Comparison of ENCODE assay signal across 21 mouse cellular contexts in the genomic region with DNA sequence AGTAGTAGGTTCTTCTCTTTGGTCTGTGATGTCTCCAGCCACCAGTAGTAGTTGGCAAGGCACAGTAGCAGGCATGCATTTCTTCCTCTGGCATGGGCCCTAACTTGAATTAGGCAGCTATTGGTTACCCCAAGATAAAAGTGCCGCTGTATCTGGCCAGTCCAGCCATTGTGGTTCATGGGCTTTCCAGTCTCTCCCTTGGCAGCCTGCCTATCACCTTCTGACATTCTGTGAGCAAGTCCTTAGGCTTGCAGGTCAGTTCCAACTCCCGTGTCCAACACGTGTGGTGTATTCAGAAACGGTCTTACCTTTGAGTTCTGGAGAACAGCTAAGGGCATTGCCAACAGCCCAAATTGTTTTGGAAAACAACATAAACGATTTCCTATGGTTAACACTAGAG. TPM values are rescaled to one million over a fixed set of nuclear protein-coding genes. Genes with fewer than 3 reads are reported as not detected.
DNase-seq lines count a peak whose midpoint lies in the region; ATAC-seq and TF ChIP-seq lines count a peak whose summit lies in the region.
"Had no signal": no experiment of that assay in that cellular context is flagged by ENCODE, and none has a peak within 500 bp of the region (broad histone marks: within the 10 kb centered on the region; RNA-seq: fewer than 3 reads in every experiment).

No protein-coding gene starts in this region.

- no peak for TF ChIP-seq CTCF in intestine, postnatal 0 days (IDR thresholded peaks at IDR 0.05; ENCODE audit: low read depth)

- 71% methylated on average over 5 of the region's 5 CpGs for WGBS in heart, embryonic 11.5 days (ENCODE audit: insufficient replicate concordance)
- 37% methylated on average over 5 of the region's 5 CpGs for WGBS in heart, embryonic 16.5 days
- WGBS in midbrain, embryonic 15.5 days: 90% methylated on average over 5 of the region's 5 CpGs
- 85% methylated on average over 5 of the region's 5 CpGs for WGBS in intestine, postnatal 0 days

- no peaks in the 10 kb centered on the region for H3K27me3 ChIP-seq in heart, embryonic 11.5 days (ENCODE audit: control insufficient read depth, insufficient read depth, low read length)
- H3K27me3 ChIP-seq in heart, embryonic 16.5 days (ENCODE audit: control insufficient read depth, insufficient read depth, low read length): no peaks in the 10 kb centered on the region
- H3K27me3 ChIP-seq in midbrain, embryonic 15.5 days (replicated peaks): peaks cover 4% of the 10 kb centered on the region
- 0 out of 2 replicates have a peak, but pooled peaks cover 3% of the 10 kb centered on the region for H3K27me3 ChIP-seq in intestine, postnatal 0 days (replicated peaks; ENCODE audit: control insufficient read depth, insufficient read depth, low read length)
- H3K27me3 ChIP-seq: heart, embryonic 15.5 days; stomach, embryonic 15.5 days had no signal

- no peak overlapping the region for H3K27ac ChIP-seq in heart, embryonic 11.5 days (ENCODE audit: low read depth, low read length)
- no peak overlapping the region for H3K27ac ChIP-seq in heart, embryonic 16.5 days (ENCODE audit: low read length)
- no peak overlapping the region for H3K27ac ChIP-seq in midbrain, embryonic 15.5 days
- no peak overlapping the region for H3K27ac ChIP-seq in intestine, postnatal 0 days (ENCODE audit: low read depth, low read length)
- H3K27ac ChIP-seq: forebrain, embryonic 13.5 days; heart, embryonic 15.5 days; hindbrain, postnatal 0 days; limb, embryonic 10.5 days; macrophage; neural tube, embryonic 12.5 days; stomach, embryonic 15.5 days had no signal

- H3K4me2 ChIP-seq in heart, embryonic 11.5 days: no peak overlapping the region
- no peak overlapping the region for H3K4me2 ChIP-seq in heart, embryonic 16.5 days (ENCODE audit: low read depth, low read length)
- H3K4me2 ChIP-seq in midbrain, embryonic 15.5 days: no peak overlapping the region
- no peak overlapping the region for H3K4me2 ChIP-seq in intestine, postnatal 0 days (replicated peaks; ENCODE audit: low read depth)
- H3K4me2 ChIP-seq: forebrain, embryonic 13.5 days; heart, embryonic 15.5 days; neural tube, embryonic 12.5 days; stomach, embryonic 15.5 days had no signal

- no peaks in the 10 kb centered on the region for H3K36me3 ChIP-seq in heart, embryonic 11.5 days (ENCODE audit: control insufficient read depth, insufficient read depth, low read length)
- no peaks in the 10 kb centered on the region for H3K36me3 ChIP-seq in heart, embryonic 16.5 days (ENCODE audit: control insufficient read depth, insufficient read depth)
- no peaks in the 10 kb centered on the region for H3K36me3 ChIP-seq in midbrain, embryonic 15.5 days (replicated peaks)
- H3K36me3 ChIP-seq in intestine, postnatal 0 days (ENCODE audit: control insufficient read depth, insufficient read depth): no peaks in the 10 kb centered on the region
- H3K36me3 ChIP-seq: heart, embryonic 15.5 days; limb, embryonic 10.5 days; neural tube, embryonic 12.5 days; stomach, embryonic 15.5 days had no signal

- 0 out of 2 replicates have a peak, but pooled peaks cover 3% of the 10 kb centered on the region for H3K4me1 ChIP-seq in heart, embryonic 11.5 days (ENCODE audit: control insufficient read depth, insufficient read depth, low read length)
- peaks cover 8% of the 10 kb centered on the region for H3K4me1 ChIP-seq in heart, embryonic 16.5 days (ENCODE audit: control insufficient read depth, insufficient read depth, low read length)
- peaks cover 9% of the 10 kb centered on the region for H3K4me1 ChIP-seq in midbrain, embryonic 15.5 days
- H3K4me1 ChIP-seq in intestine, postnatal 0 days (replicated peaks; ENCODE audit: control insufficient read depth, insufficient read depth, low read length): no peaks in the 10 kb centered on the region
- H3K4me1 ChIP-seq: neural tube, embryonic 12.5 days had no signal

- ATAC-seq in heart, embryonic 11.5 days (replicated peaks; ENCODE audit: insufficient number of reproducible peaks, low FRiP score, low TSS enrichment): no peak
- peak; percentile 55; the same call in 1 of the 2 replicates for ATAC-seq in heart, embryonic 16.5 days (replicated peaks; ENCODE audit: extremely low read depth, insufficient read depth, low FRiP score)
- peak; percentile 85 for ATAC-seq in megakaryocyte-erythroid progenitor cell, adult 5-6 weeks (replicated peaks; ENCODE audit: low FRiP score, low TSS enrichment, poor library complexity, severe bottlenecking)
- ATAC-seq in midbrain, embryonic 15.5 days (replicated peaks): no peak
- ATAC-seq in intestine, postnatal 0 days: no peak
- ATAC-seq: forebrain, embryonic 13.5 days; hindbrain, postnatal 0 days had no signal

- DNase-seq in heart, adult 18-20 months: peak; percentile 72 to 79
- peak; percentile 32 to 47 for DNase-seq in adrenal gland, postnatal 36 days
- DNase-seq in layer of hippocampus, postnatal 14 days (ENCODE audit: low spot score in 2 of 2): no peak
- DNase-seq: cerebellum, adult 18-20 months; kidney, adult 2 months; kidney, postnatal 4 days; lung, adult 2 months; right cerebral cortex, postnatal 14 days; thymus, postnatal 25 days had no signal

- H3K9ac ChIP-seq in heart, embryonic 11.5 days (ENCODE audit: low read depth, low read length): no peak overlapping the region
- no peak overlapping the region for H3K9ac ChIP-seq in heart, embryonic 16.5 days (ENCODE audit: low read length)
- no peak overlapping the region for H3K9ac ChIP-seq in midbrain, embryonic 15.5 days
- H3K9ac ChIP-seq in intestine, postnatal 0 days (ENCODE audit: low read depth, low read length): no peak overlapping the region
- H3K9ac ChIP-seq: forebrain, embryonic 13.5 days; heart, embryonic 15.5 days; neural tube, embryonic 12.5 days; stomach, embryonic 15.5 days had no signal

- H3K9me3 ChIP-seq in heart, embryonic 11.5 days (replicated peaks; ENCODE audit: control insufficient read depth, low read length): no peaks in the 10 kb centered on the region
- H3K9me3 ChIP-seq in heart, embryonic 16.5 days (replicated peaks; ENCODE audit: control insufficient read depth, low read length): no peaks in the 10 kb centered on the region
- H3K9me3 ChIP-seq in midbrain, embryonic 15.5 days: no peaks in the 10 kb centered on the region
- no peaks in the 10 kb centered on the region for H3K9me3 ChIP-seq in intestine, postnatal 0 days (ENCODE audit: control insufficient read depth)
- H3K9me3 ChIP-seq: forebrain, embryonic 13.5 days; heart, embryonic 15.5 days; limb, embryonic 10.5 days; neural tube, embryonic 12.5 days; stomach, embryonic 15.5 days had no signal

- no peak overlapping the region for H3K4me3 ChIP-seq in heart, embryonic 11.5 days (ENCODE audit: low read depth, low read length)
- H3K4me3 ChIP-seq in heart, embryonic 16.5 days (ENCODE audit: low read length): no peak overlapping the region
- H3K4me3 ChIP-seq in midbrain, embryonic 15.5 days: no peak overlapping the region
- H3K4me3 ChIP-seq in intestine, postnatal 0 days (ENCODE audit: low read depth, low read length): no peak overlapping the region
- H3K4me3 ChIP-seq: forebrain, embryonic 13.5 days; heart, embryonic 15.5 days; limb, embryonic 10.5 days; neural tube, embryonic 12.5 days; stomach, embryonic 15.5 days had no signal

RNA-seq across cellular contexts. Expression of gene Agtr1a, which starts 3.7 kb away (rescaled TPM):
- 10 to 100 TPM; 54.7 to 58.6 TPM for total RNA-seq in heart, adult 18-20 months (2021)
- 7.8 TPM in 2 replicates for polyA plus RNA-seq in heart, embryonic 11.5 days (2014; fragmentation: Nextera tagmentation; extraction: Ambion mirVana)
- total RNA-seq in adrenal gland, postnatal 36 days (2021): 100 to 1,000 TPM; 193 to 516 TPM
- 16.7 and 19.3 TPM in 2 replicates for polyA plus RNA-seq in heart, embryonic 16.5 days (2015; fragmentation: Nextera tagmentation; extraction: Ambion mirVana)
- 4.5 and 14.8 TPM in 2 replicates for total RNA-seq in megakaryocyte-erythroid progenitor cell, adult 5-6 weeks (2014; fragmentation: Nextera tagmentation)
- total RNA-seq in megakaryocyte-erythroid progenitor cell, adult 5-6 weeks (2017): 2.8 and 9.7 TPM in 2 replicates
- polyA plus RNA-seq in midbrain, embryonic 15.5 days (2015; fragmentation: Nextera tagmentation; extraction: Ambion mirVana): 0.40 and 0.59 TPM in 2 replicates
- polyA plus RNA-seq in intestine, postnatal 0 days (2015; fragmentation: Nextera tagmentation; extraction: Ambion mirVana): 2.1 and 2.9 TPM in 2 replicates
- total RNA-seq in layer of hippocampus, postnatal 14 days (2021): 1 to 10 TPM; 1.6 to 2.5 TPM
- polyA plus RNA-seq: macrophage had no signal

Comparison
In these comparisons a context has a peak if more than half of its experiments do, and no peak if none do; other contexts are left out.
1. ATAC-seq: peak in heart, embryonic 16.5 days (single experiment) and megakaryocyte-erythroid progenitor cell, adult 5-6 weeks (single experiment); none in heart, embryonic 11.5 days (single experiment), midbrain, embryonic 15.5 days (single experiment) and intestine, postnatal 0 days (single experiment).
2. DNase-seq: peak in heart, adult 18-20 months (2 of 2) and adrenal gland, postnatal 36 days (2 of 2); none in layer of hippocampus, postnatal 14 days (0 of 2).